Mouse (Mus musculus) MEL (cell line): ENCODE results near the gene Mthfd1l. TPM values are rescaled to one million over a fixed set of nuclear protein-coding genes. Genes with fewer than 3 reads are reported as not detected.

Experiments used
- DNase-seq: peaks from one replicate; pipeline ENCODE4 v3.0.0; 2011; ENCODE audit warnings: low read depth, low spot score
- H3K27ac ChIP-seq: 2 replicates; pipeline ENCODE4 v1.5.1; 2012; ENCODE audit warnings: low read depth, mild to moderate bottlenecking, control low read depth, low read length, moderate library complexity; ENCODE audit not compliant: control insufficient read depth
- H3K27me3 ChIP-seq, 2 experiments: fragments of 150-350 bp in 1 of 2; sonication (generic) in 1 of 2; 2 replicates each; pipeline ENCODE4 v1.6.1; 2012; ENCODE audit warnings: low read length in 2 of 2, mild to moderate bottlenecking in 2 of 2, improper control_type of control experiment in 1 of 2, moderate library complexity in 1 of 2; ENCODE audit not compliant: insufficient read depth in 2 of 2, control insufficient read depth in 1 of 2
- H3K36me3 ChIP-seq, 2 experiments: 2 replicates each; pipeline ENCODE4 v1.6.1; 2012 to 2014; ENCODE audit warnings: low read length in 2 of 2, improper control_type of control experiment in 1 of 2, inconsistent platforms in 1 of 2, mild to moderate bottlenecking in 1 of 2; ENCODE audit not compliant: insufficient read depth in 2 of 2, control insufficient read depth in 1 of 2
- H3K4me1 ChIP-seq, 2 experiments: fragments of 150-350 bp in 1 of 2; sonication (generic) in 1 of 2; 2 replicates each; pipeline ENCODE4 v1.6.1; 2012; ENCODE audit warnings: low read length in 2 of 2, improper control_type of control experiment in 1 of 2, mild to moderate bottlenecking in 1 of 2; ENCODE audit not compliant: insufficient read depth in 2 of 2, control insufficient read depth in 1 of 2
- H3K4me3 ChIP-seq, 2 experiments: fragments of 150-350 bp in 1 of 2; sonication (generic) in 1 of 2; 2 replicates each; pipeline ENCODE4 v1.5.1; 2012; ENCODE audit warnings: low read depth in 2 of 2, low read length in 2 of 2, mild to moderate bottlenecking in 2 of 2, moderate library complexity in 2 of 2, control low read depth in 1 of 2, improper control_type of control experiment in 1 of 2; ENCODE audit not compliant: control insufficient read depth in 1 of 2, insufficient read depth in 1 of 2
- H3K79me2 ChIP-seq: 2 replicates; pipeline ENCODE4 v1.6.1; 2012; ENCODE audit warnings: mild to moderate bottlenecking, low read length, moderate library complexity; ENCODE audit not compliant: control insufficient read depth, poor library complexity, insufficient read depth
- H3K9ac ChIP-seq: 2 replicates; pipeline ENCODE4 v1.6.1; 2012; ENCODE audit warnings: low read depth, mild to moderate bottlenecking, control low read depth, low read length, moderate library complexity; ENCODE audit not compliant: control insufficient read depth, poor library complexity, severe bottlenecking
- H3K9me3 ChIP-seq: fragments of 150-350 bp; sonication (generic); replicated peaks from 2 replicates; pipeline ENCODE4 v1.6.1; 2012; ENCODE audit warnings: mild to moderate bottlenecking, low read length, improper control_type of control experiment, moderate library complexity; ENCODE audit not compliant: insufficient read depth
- BHLHE40 ChIP-seq: IDR thresholded peaks from 2 replicates; pipeline ENCODE4 v1.6.1; 2012; ENCODE audit warnings: low read depth, mild to moderate bottlenecking, inconsistent platforms, low read length, improper control_type of control experiment, borderline replicate concordance
- CHD2 ChIP-seq: IDR thresholded peaks from 2 replicates; pipeline ENCODE4 v1.6.1; 2011; ENCODE audit warnings: low read length, improper control_type of control experiment
- CTCF ChIP-seq, 3 experiments: IDR thresholded peaks in 2 of 3; conservative IDR thresholded peaks in 1 of 3; 2 replicates each; pipeline ENCODE4 v1.5.1; 2011 to 2012; ENCODE audit warnings: low read length in 3 of 3, low read depth in 2 of 3, mild to moderate bottlenecking in 2 of 3, improper control_type of control experiment in 1 of 3, inconsistent platforms in 1 of 3, mixed read lengths in 1 of 3, moderate library complexity in 1 of 3; ENCODE audit not compliant: control insufficient read depth in 1 of 3, insufficient read depth in 1 of 3, poor library complexity in 1 of 3, severe bottlenecking in 1 of 3
- E2F4 ChIP-seq: IDR thresholded peaks from 2 replicates; pipeline ENCODE4 v1.6.1; 2011; ENCODE audit warnings: low read depth, low read length, improper control_type of control experiment, borderline replicate concordance
- ETS1 ChIP-seq: IDR thresholded peaks from 2 replicates; pipeline ENCODE4 v1.6.1; 2012; ENCODE audit warnings: low read depth, mild to moderate bottlenecking, inconsistent platforms, low read length, improper control_type of control experiment, moderate library complexity
- GABPA ChIP-seq: IDR thresholded peaks from 2 replicates; pipeline ENCODE4 v1.6.1; 2012; ENCODE audit warnings: low read depth, mild to moderate bottlenecking, inconsistent platforms, low read length, improper control_type of control experiment, moderate library complexity
- HCFC1 ChIP-seq: IDR thresholded peaks from 2 replicates; pipeline ENCODE4 v1.6.1; 2012; ENCODE audit warnings: low read depth, mild to moderate bottlenecking, inconsistent platforms, low read length, improper control_type of control experiment, moderate library complexity
- JUND ChIP-seq: IDR thresholded peaks from 2 replicates; pipeline ENCODE4 v1.6.1; 2011; ENCODE audit warnings: low read depth, mild to moderate bottlenecking, improper control_type of control experiment, low read length
- KAT2A ChIP-seq: conservative IDR thresholded peaks from 2 replicates; pipeline ENCODE4 v1.6.1; 2012; ENCODE audit warnings: low read depth, low read length, improper control_type of control experiment, inconsistent platforms
- MAFK ChIP-seq: IDR thresholded peaks from 2 replicates; pipeline ENCODE4 v1.6.1; 2011; ENCODE audit warnings: low read depth, mild to moderate bottlenecking, low read length, improper control_type of control experiment, borderline replicate concordance
- MAX ChIP-seq: IDR thresholded peaks from 2 replicates; pipeline ENCODE4 v1.6.1; 2011; ENCODE audit warnings: low read length, improper control_type of control experiment
- MEF2A ChIP-seq: IDR thresholded peaks from 2 replicates; pipeline ENCODE4 v1.6.1; 2014; ENCODE audit warnings: low read depth, mild to moderate bottlenecking, inconsistent platforms, low read length, improper control_type of control experiment; ENCODE audit not compliant: poor library complexity, insufficient replicate concordance, severe bottlenecking; ENCODE audit errors: extremely low read depth
- MYB ChIP-seq: IDR thresholded peaks from 2 replicates; pipeline ENCODE4 v1.6.1; 2011; ENCODE audit warnings: mild to moderate bottlenecking, low read depth, low read length, improper control_type of control experiment
- MYC ChIP-seq: IDR thresholded peaks from 2 replicates; pipeline ENCODE4 v1.6.1; 2011; ENCODE audit warnings: low read depth, mild to moderate bottlenecking, low read length, improper control_type of control experiment, moderate library complexity
- NELFE ChIP-seq: IDR thresholded peaks from 2 replicates; pipeline ENCODE4 v1.6.1; 2011; ENCODE audit warnings: low read depth, low read length, improper control_type of control experiment
- NRF1 ChIP-seq: IDR thresholded peaks from 2 replicates; pipeline ENCODE4 v1.6.1; 2014; ENCODE audit warnings: low read depth, mild to moderate bottlenecking, inconsistent platforms, low read length, improper control_type of control experiment, moderate library complexity; ENCODE audit not compliant: poor library complexity, insufficient read depth, severe bottlenecking
- POLR2A ChIP-seq, 2 experiments: IDR thresholded peaks; 2 replicates each; pipeline ENCODE4 v1.6.1; 2011 to 2012; ENCODE audit warnings: low read length in 2 of 2, mild to moderate bottlenecking in 2 of 2, control low read depth in 1 of 2, improper control_type of control experiment in 1 of 2, low read depth in 1 of 2, moderate library complexity in 1 of 2; ENCODE audit not compliant: control insufficient read depth in 1 of 2, insufficient read depth in 1 of 2, poor library complexity in 1 of 2
- POLR2AphosphoS2 ChIP-seq: IDR thresholded peaks from 2 replicates; pipeline ENCODE4 v1.6.1; 2011; ENCODE audit warnings: low read length, improper control_type of control experiment
- RAD21 ChIP-seq: IDR thresholded peaks from 2 replicates; pipeline ENCODE4 v1.6.1; 2011; ENCODE audit warnings: mild to moderate bottlenecking, low read depth, low read length, improper control_type of control experiment
- SIN3A ChIP-seq: IDR thresholded peaks from 2 replicates; pipeline ENCODE4 v1.6.1; 2012; ENCODE audit warnings: low read length, improper control_type of control experiment, inconsistent platforms
- SMC3 ChIP-seq: IDR thresholded peaks from 2 replicates; pipeline ENCODE4 v1.6.1; 2011; ENCODE audit warnings: low read depth, low read length, improper control_type of control experiment
- TAL1 ChIP-seq: IDR thresholded peaks from 2 replicates; pipeline ENCODE4 v1.6.1; 2012; ENCODE audit warnings: mild to moderate bottlenecking, inconsistent platforms, low read length, moderate library complexity, mixed read lengths
- TBP ChIP-seq: IDR thresholded peaks from 2 replicates; pipeline ENCODE4 v1.8.0; 2011; ENCODE audit warnings: low read depth, low read length, improper control_type of control experiment
- USF1 ChIP-seq: IDR thresholded peaks from 2 replicates; pipeline ENCODE4 v1.6.1; 2014; ENCODE audit warnings: low read depth, mild to moderate bottlenecking, inconsistent platforms, low read length, improper control_type of control experiment, moderate library complexity
- ZC3H11A ChIP-seq: IDR thresholded peaks from 2 replicates; pipeline ENCODE4 v1.6.1; 2012; ENCODE audit warnings: low read depth, mild to moderate bottlenecking, inconsistent platforms, low read length, improper control_type of control experiment
- polyA plus RNA-seq, 2 experiments: library from polyadenylated mRNA; stranded (reverse) in 1 of 2; unstranded in 1 of 2; fragments of >175 nt in 1 of 2; fragments of >200 nt in 1 of 2; gene quantifications; 2 replicates each; pipeline versions ENCODE4 v1.2.1 to v1.2.4; 2012; ENCODE audit warnings: low replicate concordance in 2 of 2, low read depth in 1 of 2; ENCODE audit not compliant: insufficient read length in 2 of 2, insufficient read depth in 1 of 2, missing spikeins in 1 of 2
- total RNA-seq: library from RNA; depleted of rRNA; stranded (reverse); fragments of 300-350 nt; gene quantifications from 2 replicates; pipeline ENCODE4 v1.2.3, GENCODE M21; 2012

The Mthfd1l gene
- total and polyA plus RNA-seq, 3 experiments, result 43.1 to 1,097 (median 83.0) TPM

DNA sequence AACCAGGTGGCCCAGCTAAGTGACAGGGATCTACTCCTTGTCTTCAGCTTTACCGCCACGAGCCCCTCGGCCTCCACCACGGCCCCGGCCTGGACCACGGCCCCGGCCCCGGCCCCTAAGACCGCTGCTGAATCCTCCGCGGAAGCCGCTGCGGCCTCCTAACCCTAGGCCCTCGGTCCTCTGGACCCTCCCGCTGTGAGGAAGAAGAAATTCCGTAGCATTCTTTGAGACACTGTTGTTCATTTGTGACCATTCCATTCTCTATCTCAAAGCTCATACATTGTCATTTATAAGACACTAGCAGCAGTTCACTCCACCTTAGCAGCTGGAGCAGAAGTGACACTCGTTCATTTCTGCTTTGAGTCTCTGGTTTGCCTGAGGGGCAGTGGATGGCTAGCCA lies 26.0 kb upstream of the Mthfd1l start:
- Histone ChIP-seq H3K27ac (no peak overlapping the region), H3K9me3 (no peaks in the 10 kb centered on the region), H3K4me1 (no peaks in the 10 kb centered on the region), H3K79me2 (no peaks in the 10 kb centered on the region), H3K4me3 (no peak overlapping the region), H3K36me3 (no peaks in the 10 kb centered on the region), H3K9ac (no peak overlapping the region), H3K27me3 (no peaks in the 10 kb centered on the region; a peak in 1 of 4 replicates)
- DNase-seq, result no peak
- TF ChIP-seq ZC3H11A, result no peak
- no peak for TF ChIP-seq SMC3
- TF ChIP-seq RAD21, result no peak
- no peak for TF ChIP-seq USF1
- no peak for TF ChIP-seq BHLHE40
- no peak for TF ChIP-seq MAFK
- TF ChIP-seq CTCF (IDR thresholded peaks at IDR 0.05 in 2 of 3, conservative IDR thresholded peaks at IDR 0.05 in 1 of 3; ENCODE audit: control insufficient read depth in 1 of 3, insufficient read depth in 1 of 3, low read depth in 2 of 3, low read length in 3 of 3, poor library complexity in 1 of 3, severe bottlenecking in 1 of 3), result no peak
- TF ChIP-seq MAX, result no peak
- no peak for TF ChIP-seq TBP
- no peak for TF ChIP-seq MYB
- no peak for TF ChIP-seq ETS1
- TF ChIP-seq NELFE, result no peak
- TF ChIP-seq JUND, result no peak
- no peak for TF ChIP-seq GABPA
- TF ChIP-seq SIN3A, result no peak
- TF ChIP-seq POLR2A (IDR thresholded peaks at IDR 0.05; ENCODE audit: control insufficient read depth in 1 of 2, insufficient read depth in 1 of 2, low read depth in 1 of 2, low read length in 2 of 2, poor library complexity in 1 of 2), result no peak

DNA sequence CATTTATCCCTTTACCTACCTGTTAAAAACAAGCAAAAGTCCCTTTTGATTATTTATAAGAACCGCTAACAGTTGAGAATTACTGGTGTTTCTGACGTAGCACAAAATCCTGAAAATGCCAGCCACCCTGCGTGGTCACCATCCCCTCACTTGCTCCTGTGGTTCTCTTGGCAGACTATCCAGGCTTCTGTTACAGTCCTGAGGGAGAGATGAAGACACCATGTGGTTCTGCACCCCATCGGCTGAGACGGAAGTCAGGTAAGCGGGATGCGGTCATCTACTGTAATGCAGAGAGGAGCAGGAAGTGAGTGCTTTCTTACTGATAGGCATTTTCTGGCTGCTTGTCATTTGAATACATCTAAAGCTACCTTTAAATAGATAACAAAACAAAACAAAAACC lies 25.6 kb upstream of the Mthfd1l start:
- H3K4me3 ChIP-seq, result no peak overlapping the region
- no peaks in the 10 kb centered on the region for H3K79me2 ChIP-seq
- no peak overlapping the region for H3K27ac ChIP-seq
- no peak overlapping the region for H3K9ac ChIP-seq
- H3K27me3 ChIP-seq, result no peaks in the 10 kb centered on the region; a peak in 1 of 4 replicates
- no peak for TF ChIP-seq HCFC1
- TF ChIP-seq USF1, result no peak
- TF ChIP-seq KAT2A, result no peak
- TF ChIP-seq MYC, result no peak
- TF ChIP-seq RAD21, result no peak
- TF ChIP-seq NRF1, result no peak
- TF ChIP-seq JUND, result no peak
- TF ChIP-seq CHD2, result no peak
- no peak for TF ChIP-seq POLR2AphosphoS2
- TF ChIP-seq BHLHE40, result no peak
- no peak for TF ChIP-seq E2F4
- TF ChIP-seq TAL1, result no peak
- TF ChIP-seq CTCF (IDR thresholded peaks at IDR 0.05 in 2 of 3, conservative IDR thresholded peaks at IDR 0.05 in 1 of 3; ENCODE audit: control insufficient read depth in 1 of 3, insufficient read depth in 1 of 3, low read depth in 2 of 3, low read length in 3 of 3, poor library complexity in 1 of 3, severe bottlenecking in 1 of 3), result no peak
- no peak for TF ChIP-seq MEF2A
- no peaks in the 10 kb centered on the region for H3K9me3 ChIP-seq
- H3K36me3 ChIP-seq, result no peaks in the 10 kb centered on the region
- H3K4me1 ChIP-seq, result no peaks in the 10 kb centered on the region
- no peak for DNase-seq
